Mouse (Mus musculus) kidney, embryonic 16.5 days (tissue): ENCODE data around the gene Nhlrc1. TPM values are rescaled to one million over a fixed set of nuclear protein-coding genes. Genes with fewer than 3 reads are reported as not detected.

Source experiments
- ATAC-seq: fragments of 200-750 bp; cut with Nextera tagmentation; 2 replicates; pipeline ENCODE4 v1.8.0; 2017; ENCODE audit warnings: moderate TSS enrichment; ENCODE audit not compliant: low FRiP score, low TSS enrichment
- H3K27ac ChIP-seq: fragments of 300-500 bp; sonication (generic); 2 replicates; pipeline ENCODE4 v1.5.1; 2014; ENCODE audit warnings: low read length
- H3K27me3 ChIP-seq: fragments of 300-500 bp; sonication (generic); 2 replicates; pipeline ENCODE4 v1.6.1; 2014; ENCODE audit warnings: low read length, control low read depth, mixed read lengths; ENCODE audit not compliant: insufficient read depth
- H3K36me3 ChIP-seq: fragments of 300-500 bp; sonication (generic); 2 replicates; pipeline ENCODE4 v1.6.1; 2014; ENCODE audit warnings: low read length, control low read depth, mixed read lengths; ENCODE audit not compliant: insufficient read depth
- H3K4me1 ChIP-seq: fragments of 300-500 bp; sonication (generic); 2 replicates; pipeline ENCODE4 v1.6.1; 2014; ENCODE audit warnings: low read length, control low read depth, mixed read lengths; ENCODE audit not compliant: insufficient read depth
- H3K4me2 ChIP-seq: fragments of 300-500 bp; sonication (generic); replicated peaks from 2 replicates; pipeline ENCODE4 v1.6.1; 2014; ENCODE audit warnings: low read depth, low read length
- H3K4me3 ChIP-seq: fragments of 300-500 bp; sonication (generic); 2 replicates; pipeline ENCODE4 v1.5.1; 2014; ENCODE audit warnings: mild to moderate bottlenecking, low read length
- H3K9ac ChIP-seq: fragments of 300-500 bp; sonication (generic); replicated peaks from 2 replicates; pipeline ENCODE4 v1.6.1; 2014; ENCODE audit warnings: low read length
- H3K9me3 ChIP-seq: fragments of 300-500 bp; sonication (generic); 2 replicates; pipeline ENCODE4 v1.6.1; 2016; ENCODE audit warnings: low read length, control low read depth
- WGBS: fragments of 180-500 bp; shearing (Covaris S2); extraction: QIAGEN DNeasy Blood & Tissue Kit; methylation state at CpG from one replicate; pipeline ENCODE4 v1.1.7; 2014; 5-methylcytosine and 5-hydroxymethylcytosine counted together
- polyA plus RNA-seq: library from polyadenylated mRNA; unstranded; fragments of >200 nt; fragmentation: Nextera tagmentation; extraction: Ambion mirVana; gene quantifications from 2 replicates; pipeline ENCODE4 v1.2.1, GENCODE M21; 2015

The Nhlrc1 gene
- polyA plus RNA-seq, 1 experiment from 2014 or later: 3.6 TPM

DNA sequence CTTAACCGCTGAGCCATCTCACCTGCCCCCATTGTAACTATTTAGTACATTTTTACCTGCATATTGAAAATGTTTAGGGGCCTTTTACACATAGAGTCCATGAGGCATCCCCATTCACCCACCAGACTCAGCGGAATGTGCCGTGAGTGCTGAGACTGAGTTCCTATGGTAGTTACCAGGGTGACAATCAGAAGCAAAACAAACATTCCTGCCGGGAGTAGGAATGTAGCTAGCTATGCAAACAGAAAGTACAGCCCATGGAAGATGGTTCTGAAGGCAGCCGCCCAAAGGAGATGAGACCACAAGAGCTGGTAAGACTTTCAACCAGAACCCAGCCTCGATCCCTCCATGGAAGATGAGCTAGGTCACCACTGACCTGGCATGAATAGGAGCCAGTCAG lies 28.4 kb downstream of the Nhlrc1 start:
- WGBS: 68% methylated on average over 6 of the region's 6 CpGs
- ATAC-seq: no peak
- H3K9ac ChIP-seq: no peak overlapping the region
- no peak overlapping the region for H3K4me2 ChIP-seq
- no peaks in the 10 kb centered on the region for H3K27me3 ChIP-seq
- no peak overlapping the region for H3K4me3 ChIP-seq
- no peaks in the 10 kb centered on the region for H3K9me3 ChIP-seq
- no peak overlapping the region for H3K27ac ChIP-seq
- no peaks in the 10 kb centered on the region for H3K4me1 ChIP-seq
- no peaks in the 10 kb centered on the region for H3K36me3 ChIP-seq

- H3K4me3 ChIP-seq: no peak overlapping the region
- H3K4me1 ChIP-seq: peaks cover 8% of the 10 kb centered on the region; the same call in 1 of the 2 replicates
- H3K9ac ChIP-seq: no peak overlapping the region
- WGBS: 84% methylated on average over 2 of the region's 2 CpGs
- H3K9me3 ChIP-seq: no peaks in the 10 kb centered on the region
- H3K36me3 ChIP-seq: no peaks in the 10 kb centered on the region
- no peaks in the 10 kb centered on the region for H3K27me3 ChIP-seq
- no peak overlapping the region for H3K27ac ChIP-seq
- H3K4me2 ChIP-seq: no peak overlapping the region
- ATAC-seq: no peak
Measured at GRCm38 (mm10) chr13:46983878-46984277, 30.8 kb downstream of the Nhlrc1 start.

DNA sequence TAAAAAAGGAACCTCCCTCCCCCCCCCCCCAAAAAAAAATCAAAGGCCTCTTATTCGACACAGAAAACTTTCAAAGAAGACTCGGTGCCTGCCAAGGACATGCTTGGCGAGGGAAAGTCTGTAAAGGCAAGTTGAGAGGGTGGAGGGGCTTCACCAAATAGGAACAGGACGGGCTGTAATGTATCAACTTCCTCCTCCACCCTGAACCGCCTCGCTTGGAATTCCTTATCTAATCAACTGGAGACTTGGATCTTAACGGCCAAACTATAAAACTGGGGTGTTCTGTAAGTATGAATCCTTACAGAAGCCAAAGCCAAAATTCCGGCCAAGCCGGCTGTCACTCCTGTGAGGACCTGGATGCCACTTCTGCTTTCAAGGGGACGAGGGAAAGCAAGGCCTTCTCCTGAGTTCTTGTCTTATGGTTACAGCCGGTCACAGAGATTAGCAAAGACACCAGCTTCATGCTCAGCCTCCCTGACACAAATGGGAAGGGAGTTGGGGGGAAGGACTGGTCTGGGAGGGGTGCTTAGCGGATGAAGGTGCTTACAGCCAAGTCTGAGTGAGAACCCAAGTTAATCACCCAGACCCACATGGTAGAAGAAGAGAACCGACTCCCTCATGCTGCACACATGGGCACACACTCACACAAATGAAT lies 34.7 kb downstream of the Nhlrc1 start:
- Histone ChIP-seq H3K4me2 (no peak overlapping the region), H3K36me3 (no peaks in the 10 kb centered on the region), H3K27me3 (no peaks in the 10 kb centered on the region), H3K9ac (no peak overlapping the region), H3K9me3 (no peaks in the 10 kb centered on the region), H3K27ac (no peak overlapping the region), H3K4me3 (no peak overlapping the region), H3K4me1 (peaks cover 8% of the 10 kb centered on the region; the same call in 1 of the 2 replicates)
- ATAC-seq: no peak
- 45% methylated on average over 13 of the region's 13 CpGs for WGBS

- Histone ChIP-seq H3K27me3 (no peaks in the 10 kb centered on the region), H3K4me2 (no peak overlapping the region), H3K4me3 (no peak overlapping the region), H3K27ac (no peak overlapping the region), H3K4me1 (peaks cover 8% of the 10 kb centered on the region; the same call in 1 of the 2 replicates), H3K36me3 (no peaks in the 10 kb centered on the region), H3K9me3 (no peaks in the 10 kb centered on the region), H3K9ac (no peak overlapping the region)
- ATAC-seq: no peak
- WGBS: 88% methylated on average over 7 of the region's 7 CpGs
Measured at GRCm38 (mm10) chr13:46976532-46976931, 38.1 kb downstream of the Nhlrc1 start.

DNA sequence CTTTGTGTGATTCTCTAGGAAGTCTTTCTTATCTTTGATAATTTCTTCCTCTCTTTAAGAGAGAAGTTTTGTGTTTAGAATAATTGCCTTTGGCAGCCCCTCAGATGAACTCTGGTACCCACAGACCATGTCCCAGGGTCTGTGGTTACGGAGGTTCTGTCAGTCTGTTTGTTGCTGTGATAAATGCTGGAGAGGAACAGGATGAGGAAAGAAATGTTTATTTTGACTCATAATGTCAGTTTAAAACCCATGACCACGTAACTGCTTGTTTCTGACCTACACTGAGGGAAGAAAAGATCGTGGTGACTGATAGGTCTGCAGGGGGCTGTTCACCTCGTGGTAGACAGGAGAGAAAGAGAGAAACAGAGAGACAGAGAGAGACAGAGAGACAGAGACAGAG lies 38.7 kb downstream of the Nhlrc1 start:
- WGBS: 33% methylated on average over 4 of the region's 4 CpGs
- peaks cover 8% of the 10 kb centered on the region; the same call in 1 of the 2 replicates for H3K4me1 ChIP-seq

DNA sequence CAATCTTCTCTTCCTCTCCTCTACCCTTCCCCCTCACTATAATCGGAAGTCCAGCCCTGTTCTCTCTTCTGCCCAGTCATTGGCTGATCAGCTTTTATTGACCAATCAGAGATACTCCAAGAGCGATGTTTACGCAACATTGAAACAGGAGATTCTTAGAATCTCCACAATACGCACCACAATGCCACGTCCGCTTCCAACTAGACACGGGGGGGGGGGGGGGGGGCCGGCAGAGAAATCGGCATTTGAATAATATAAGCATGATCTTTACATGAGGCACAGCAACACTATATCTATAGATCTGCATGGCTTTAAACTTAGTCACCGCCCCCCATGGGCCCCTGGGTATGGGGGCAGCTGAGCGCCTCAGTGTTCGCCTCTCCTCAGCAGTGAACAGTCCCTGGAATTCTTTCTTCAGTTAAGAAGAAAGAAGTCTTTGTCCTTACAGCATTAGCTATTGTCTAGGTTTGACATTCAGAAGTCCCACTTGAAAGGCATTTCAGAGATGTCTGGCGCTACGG lies 39.6 kb downstream of the Nhlrc1 start:
- 67% methylated on average over 14 of the region's 14 CpGs for WGBS
- ATAC-seq: no peak

More for the DNA sequence above, 38.7 kb downstream of the Nhlrc1 start:
- Histone ChIP-seq H3K27me3 (no peaks in the 10 kb centered on the region), H3K4me2 (no peak overlapping the region), H3K9me3 (no peaks in the 10 kb centered on the region), H3K4me3 (no peak overlapping the region), H3K36me3 (no peaks in the 10 kb centered on the region), H3K27ac (no peak overlapping the region), H3K9ac (no peak overlapping the region)
- ATAC-seq: no peak

GRCm38 (mm10) chr13:46970286-46970945 lies 44.2 kb downstream of the Nhlrc1 start:
- 73% methylated on average over 10 of the region's 10 CpGs for WGBS
- no peak for ATAC-seq
- no peaks in the 10 kb centered on the region for H3K9me3 ChIP-seq
- H3K9ac ChIP-seq: no peak overlapping the region
- H3K4me2 ChIP-seq: no peak overlapping the region
- no peak overlapping the region for H3K27ac ChIP-seq
- no peaks in the 10 kb centered on the region for H3K27me3 ChIP-seq
- H3K4me3 ChIP-seq: no peak overlapping the region
- H3K4me1 ChIP-seq: peaks cover 13% of the 10 kb centered on the region
- H3K36me3 ChIP-seq: no peaks in the 10 kb centered on the region

More for the DNA sequence above, 39.6 kb downstream of the Nhlrc1 start:
- Histone ChIP-seq H3K36me3 (no peaks in the 10 kb centered on the region), H3K4me2 (no peak overlapping the region), H3K27ac (no peak overlapping the region), H3K4me1 (peaks cover 7% of the 10 kb centered on the region; the same call in 1 of the 2 replicates), H3K4me3 (no peak overlapping the region), H3K27me3 (no peaks in the 10 kb centered on the region), H3K9me3 (no peaks in the 10 kb centered on the region), H3K9ac (no peak overlapping the region)

DNA sequence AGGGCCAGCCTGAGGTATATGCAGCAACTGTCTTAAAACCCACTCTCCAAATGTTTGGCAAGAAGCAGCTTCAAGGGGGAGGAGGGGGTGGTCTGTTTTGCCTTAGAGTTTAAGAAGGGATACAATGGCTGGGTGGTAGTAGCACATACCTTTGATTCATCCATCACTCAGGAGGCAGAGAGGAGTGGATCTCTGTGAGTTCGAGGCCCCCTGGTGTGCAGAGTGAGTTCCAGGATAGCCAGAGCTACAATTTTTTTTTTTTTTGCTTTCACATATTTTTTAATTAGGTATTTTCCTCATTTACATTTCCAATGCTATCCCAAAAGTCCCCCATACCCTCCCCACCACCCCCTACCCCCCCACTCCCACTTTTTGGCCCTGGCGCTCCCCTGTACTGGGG lies 46.0 kb downstream of the Nhlrc1 start:
- WGBS: 89% methylated on average over 2 of the region's 2 CpGs
- Histone ChIP-seq H3K4me1 (peaks cover 15% of the 10 kb centered on the region), H3K4me2 (no peak overlapping the region), H3K27me3 (no peaks in the 10 kb centered on the region), H3K36me3 (no peaks in the 10 kb centered on the region), H3K4me3 (no peak overlapping the region), H3K9ac (no peak overlapping the region), H3K9me3 (peaks cover 6% of the 10 kb centered on the region; the same call in 1 of the 2 replicates), H3K27ac (no peak overlapping the region)
- ATAC-seq: no peak

GRCm38 (mm10) chr13:46967308-46967707 lies 47.3 kb downstream of the Nhlrc1 start:
- no peaks in the 10 kb centered on the region for H3K27me3 ChIP-seq
- H3K9me3 ChIP-seq: peaks cover 6% of the 10 kb centered on the region; the same call in 1 of the 2 replicates
- WGBS: 61% methylated on average over 4 of the region's 4 CpGs
- H3K4me1 ChIP-seq: peaks cover 15% of the 10 kb centered on the region
- H3K4me2 ChIP-seq: no peak overlapping the region
- H3K9ac ChIP-seq: no peak overlapping the region
- no peak overlapping the region for H3K4me3 ChIP-seq
- no peak for ATAC-seq
- H3K36me3 ChIP-seq: no peaks in the 10 kb centered on the region
- H3K27ac ChIP-seq: no peak overlapping the region
